Mouse (Mus musculus) macrophage (primary cell): ENCODE data around the gene Siah1b. TPM values are rescaled to one million over a fixed set of nuclear protein-coding genes. Genes with fewer than 3 reads are reported as not detected.

Source experiments
- H3K27ac ChIP-seq: fragments of 350-480 bp; formaldehyde crosslinking; 2 replicates; pipeline ENCODE4 v1.9.0; 2021
- H3K36me3 ChIP-seq: fragments of 350-480 bp; formaldehyde crosslinking; 2 replicates; pipeline ENCODE4 v1.9.0; 2021; ENCODE audit errors: inconsistent target
- H3K4me3 ChIP-seq: fragments of 350-480 bp; formaldehyde crosslinking; 2 replicates; pipeline ENCODE4 v1.9.0; 2021; ENCODE audit errors: inconsistent target
- H3K79me2 ChIP-seq: fragments of 350-480 bp; formaldehyde crosslinking; 2 replicates; pipeline ENCODE4 v1.9.0; 2021; ENCODE audit errors: inconsistent target
- WGBS: methylation state at CpG from one replicate; pipeline ENCODE4 v1.1.7; 2026; ENCODE audit warnings: inconsistent platforms; ENCODE audit not compliant: missing documents; 5-methylcytosine and 5-hydroxymethylcytosine counted together
- polyA plus RNA-seq: library from polyadenylated mRNA; stranded (reverse); fragments of 250-400 nt; gene quantifications from 3 replicates; pipeline ENCODE4 v1.2.4, GENCODE M21; 2018; ENCODE audit warnings: inconsistent platforms

The Siah1b gene
- polyA plus RNA-seq, 1 experiment from 2014 or later: 2.0 TPM

GRCm38 (mm10) chrX:164059070-164059469 is 17.2 kb downstream of the Siah1b start:
- no peaks in the 10 kb centered on the region for H3K79me2 ChIP-seq
- H3K36me3 ChIP-seq: no peaks in the 10 kb centered on the region
- WGBS: 37% methylated on average over 4 of the region's 4 CpGs
- no peak overlapping the region for H3K27ac ChIP-seq
- no peak overlapping the region for H3K4me3 ChIP-seq

DNA sequence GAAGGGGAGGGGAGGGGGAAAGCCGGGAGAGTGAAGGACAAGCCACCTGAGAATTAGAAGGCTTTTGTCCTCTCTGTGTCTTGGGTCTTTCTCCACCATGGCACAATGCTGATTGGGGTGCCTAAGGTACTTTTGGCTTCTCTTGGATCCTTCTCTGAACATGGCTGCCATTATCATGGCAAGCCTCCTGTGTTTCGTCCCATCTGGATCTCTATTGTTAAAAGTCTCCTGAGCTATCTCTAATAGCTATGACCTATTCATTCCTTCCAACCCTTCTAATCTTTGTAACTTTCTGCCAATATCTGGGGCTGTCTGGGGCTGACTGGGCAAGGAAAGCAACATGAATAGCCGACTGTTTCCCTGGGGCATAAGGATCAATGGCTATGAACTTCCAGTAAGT is 17.8 kb downstream of the Siah1b start:
- no peak overlapping the region for H3K27ac ChIP-seq
- no peaks in the 10 kb centered on the region for H3K79me2 ChIP-seq
- WGBS: 95% methylated on average over 3 of the region's 3 CpGs

GRCm38 (mm10) chrX:164055726-164056125 is 20.6 kb downstream of the Siah1b start:
- Histone ChIP-seq H3K36me3 (no peaks in the 10 kb centered on the region), H3K27ac (no peak overlapping the region), H3K4me3 (no peak overlapping the region), H3K79me2 (no peaks in the 10 kb centered on the region)
- 55% methylated on average over 4 of the region's 4 CpGs for WGBS

More for the DNA sequence above, 17.8 kb downstream of the Siah1b start:
- Histone ChIP-seq H3K4me3 (no peak overlapping the region), H3K36me3 (no peaks in the 10 kb centered on the region)

- Histone ChIP-seq H3K27ac (no peak overlapping the region), H3K4me3 (no peak overlapping the region), H3K36me3 (no peaks in the 10 kb centered on the region), H3K79me2 (no peaks in the 10 kb centered on the region)
- WGBS: 28% methylated on average over 2 of the region's 2 CpGs
Observed at GRCm38 (mm10) chrX:164046736-164047135, 29.6 kb downstream of the Siah1b start.

GRCm38 (mm10) chrX:164042069-164042468 is 34.2 kb downstream of the Siah1b start:
- WGBS: 91% methylated on average over 13 of the region's 13 CpGs

GRCm38 (mm10) chrX:164038882-164039281 is 37.4 kb downstream of the Siah1b start:
- Histone ChIP-seq H3K79me2 (no peaks in the 10 kb centered on the region), H3K36me3 (no peaks in the 10 kb centered on the region), H3K4me3 (no peak overlapping the region), H3K27ac (no peak overlapping the region)
- 85% methylated on average over 2 of the region's 2 CpGs for WGBS

More at GRCm38 (mm10) chrX:164042069-164042468, 34.2 kb downstream of the Siah1b start:
- no peaks in the 10 kb centered on the region for H3K79me2 ChIP-seq
- no peak overlapping the region for H3K27ac ChIP-seq
- H3K4me3 ChIP-seq: no peak overlapping the region
- no peaks in the 10 kb centered on the region for H3K36me3 ChIP-seq

- 90% methylated on average over 7 of the region's 7 CpGs for WGBS
- no peaks in the 10 kb centered on the region for H3K36me3 ChIP-seq
- no peak overlapping the region for H3K4me3 ChIP-seq
- H3K27ac ChIP-seq: no peak overlapping the region
- no peaks in the 10 kb centered on the region for H3K79me2 ChIP-seq
Observed at GRCm38 (mm10) chrX:164035931-164036330, 40.4 kb downstream of the Siah1b start.

- no peaks in the 10 kb centered on the region for H3K36me3 ChIP-seq
- WGBS: 100% methylated on average over 2 of the region's 2 CpGs
- no peaks in the 10 kb centered on the region for H3K79me2 ChIP-seq
- H3K27ac ChIP-seq: no peak overlapping the region
- H3K4me3 ChIP-seq: no peak overlapping the region
Observed at GRCm38 (mm10) chrX:164035401-164035800, 40.9 kb downstream of the Siah1b start.

GRCm38 (mm10) chrX:164032526-164032925 is 43.8 kb downstream of the Siah1b start:
- 90% methylated on average over 7 of the region's 7 CpGs for WGBS
- Histone ChIP-seq H3K27ac (no peak overlapping the region), H3K36me3 (no peaks in the 10 kb centered on the region), H3K79me2 (no peaks in the 10 kb centered on the region), H3K4me3 (no peak overlapping the region)

GRCm38 (mm10) chrX:164027607-164028289 is 48.5 kb downstream of the Siah1b start, which contains the start of gene Car5b:
TSS of gene Car5b (minus strand) at chrX:164027997.
- Histone ChIP-seq H3K27ac (no peak within 1 kb of the TSS), H3K79me2 (no peaks in the 10 kb centered on the region), H3K36me3 (no peaks in the 10 kb centered on the region), H3K4me3 (peak within 1 kb of the TSS; percentile 36)
- WGBS: 15% methylated on average over 20 of the region's 22 CpGs

Other genes starting within 250 kb of the Siah1b start
- gene Ap1s2, start 167.5 kb downstream of the Siah1b start, polyA plus RNA-seq: 95.1 to 153 TPM (median 101 TPM) in 3 replicates
- 19.2 to 59.9 TPM (median 23.2 TPM) in 3 replicates for gene Zrsr2, start 117.8 kb downstream of the Siah1b start, polyA plus RNA-seq
- gene Car5b, start 48.5 kb downstream of the Siah1b start, polyA plus RNA-seq: 0.48 to 1.1 TPM (median 0.67 TPM) in 3 replicates
- not detected in 3 replicates for gene Cltrn, start 12.3 kb upstream of the Siah1b start, polyA plus RNA-seq
- gene Ace2, start 62.8 kb upstream of the Siah1b start, polyA plus RNA-seq: not detected in 3 replicates
- 0.12 to 0.13 TPM in 2 of 3 replicates, not detected in the other for gene Bmx, start 181.7 kb upstream of the Siah1b start, polyA plus RNA-seq
- 1.5 to 3.9 TPM (median 2.4 TPM) in 3 replicates for gene Pir, start 192.9 kb upstream of the Siah1b start, polyA plus RNA-seq